Mouse (Mus musculus) ES-Bruce4 (cell line): ENCODE data around the gene Ap1b1. TPM values are rescaled to one million over a fixed set of nuclear protein-coding genes. Genes with fewer than 3 reads are reported as not detected.

Experiments
- H3K27ac ChIP-seq: 2 replicates; pipeline ENCODE4 v1.5.1; 2012; ENCODE audit warnings: low read length, inconsistent platforms; ENCODE audit not compliant: insufficient read depth
- H3K27me3 ChIP-seq: 2 replicates; pipeline ENCODE4 v1.6.1; 2012; ENCODE audit warnings: mild to moderate bottlenecking, low read length, inconsistent platforms; ENCODE audit not compliant: control insufficient read depth, poor library complexity, insufficient read depth, severe bottlenecking
- H3K36me3 ChIP-seq: 2 replicates; pipeline ENCODE4 v1.6.1; 2012; ENCODE audit warnings: inconsistent platforms, mild to moderate bottlenecking, low read length, moderate library complexity; ENCODE audit not compliant: control insufficient read depth, poor library complexity, insufficient read depth, severe bottlenecking
- H3K4me1 ChIP-seq: one replicate; pipeline ENCODE4 v1.8.1; 2011; ENCODE audit warnings: low read length; ENCODE audit not compliant: control insufficient read depth, insufficient read depth
- H3K4me3 ChIP-seq: 2 replicates; pipeline ENCODE4 v1.5.1; 2011; ENCODE audit warnings: low read depth, mild to moderate bottlenecking, low read length
- H3K9ac ChIP-seq: 2 replicates; pipeline ENCODE4 v1.6.1; 2012; ENCODE audit warnings: low read depth, mild to moderate bottlenecking, inconsistent platforms; ENCODE audit not compliant: poor library complexity, severe bottlenecking
- H3K9me3 ChIP-seq: replicated peaks from 2 replicates; pipeline ENCODE4 v1.6.1; 2012; ENCODE audit warnings: mild to moderate bottlenecking, low read length, inconsistent platforms; ENCODE audit not compliant: control insufficient read depth, poor library complexity, insufficient read depth, severe bottlenecking
- CTCF ChIP-seq: IDR thresholded peaks from one replicate; pipeline ENCODE4 v1.8.1; 2011; ENCODE audit warnings: low read depth, low read length
- EP300 ChIP-seq: IDR thresholded peaks from 2 replicates; pipeline ENCODE4 v1.6.1; 2011; ENCODE audit warnings: low read depth, low read length; ENCODE audit not compliant: insufficient read depth
- POLR2A ChIP-seq: IDR thresholded peaks from one replicate; pipeline ENCODE4 v1.8.1; 2011; ENCODE audit warnings: low read length; ENCODE audit not compliant: insufficient read depth
- polyA plus RNA-seq: library from polyadenylated mRNA; stranded (reverse); fragments of >200 nt; gene quantifications from 2 replicates; pipeline ENCODE4 v1.2.4, GENCODE M21; 2011; ENCODE audit warnings: low read depth; ENCODE audit not compliant: missing spikeins, insufficient read depth, insufficient read length

Ap1b1 gene
- polyA plus RNA-seq, 1 experiment: 61.2 TPM

DNA sequence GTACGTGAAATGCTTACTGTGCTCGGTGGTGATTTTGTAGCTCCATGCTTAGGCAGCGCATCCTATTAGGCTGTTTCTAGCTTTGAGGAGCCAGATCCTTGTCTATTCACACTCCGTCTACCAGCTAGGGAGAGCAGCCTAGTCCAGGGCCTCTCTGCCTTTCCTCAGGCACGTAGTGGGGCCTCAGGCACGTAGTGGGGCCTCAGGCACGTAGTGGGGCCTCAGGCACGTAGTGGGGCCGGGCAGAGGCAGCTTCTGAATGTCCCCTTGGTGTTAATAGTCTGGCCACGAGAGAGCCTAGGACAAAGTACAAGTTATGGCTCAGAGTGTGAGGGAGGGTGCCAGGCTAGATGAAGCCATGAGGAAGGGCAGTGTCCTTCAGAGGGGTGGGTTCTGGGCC, 46.1 kb downstream of the Ap1b1 start:
- no peak overlapping the region for H3K4me3 ChIP-seq
- no peaks in the 10 kb centered on the region for H3K4me1 ChIP-seq
- no peak for TF ChIP-seq EP300
- H3K27me3 ChIP-seq: no peaks in the 10 kb centered on the region
- H3K9ac ChIP-seq: no peak overlapping the region
- peaks cover 9% of the 10 kb centered on the region; the same call in 1 of the 2 replicates for H3K36me3 ChIP-seq
- no peak overlapping the region for H3K27ac ChIP-seq
- no peaks in the 10 kb centered on the region for H3K9me3 ChIP-seq

DNA sequence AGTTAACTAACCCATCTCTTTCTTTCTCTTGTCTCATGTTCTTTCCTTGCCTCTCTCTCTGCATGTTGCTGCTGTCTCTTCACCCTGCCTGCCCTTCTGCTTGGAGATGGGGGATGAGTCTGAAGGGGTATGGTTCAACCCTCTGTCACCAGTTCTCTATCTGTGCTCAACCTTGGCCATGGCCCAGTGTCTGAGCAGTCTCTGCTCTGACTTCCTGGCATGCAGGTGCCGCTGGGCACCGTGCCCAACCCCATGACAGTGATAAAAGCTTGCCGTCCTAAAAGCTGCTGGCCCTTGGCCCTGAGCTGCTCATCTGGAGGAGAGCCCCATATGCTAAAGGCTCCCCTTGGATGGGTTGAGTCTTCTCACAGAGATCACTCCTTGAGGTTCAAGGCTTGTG, 46.5 kb downstream of the Ap1b1 start:
- Histone ChIP-seq H3K36me3 (peaks cover 9% of the 10 kb centered on the region; the same call in 1 of the 2 replicates), H3K9me3 (no peaks in the 10 kb centered on the region), H3K27me3 (no peaks in the 10 kb centered on the region), H3K4me3 (no peak overlapping the region), H3K4me1 (no peaks in the 10 kb centered on the region), H3K27ac (no peak overlapping the region), H3K9ac (no peak overlapping the region)
- no peak for TF ChIP-seq POLR2A
- no peak for TF ChIP-seq CTCF
- TF ChIP-seq EP300: no peak

DNA sequence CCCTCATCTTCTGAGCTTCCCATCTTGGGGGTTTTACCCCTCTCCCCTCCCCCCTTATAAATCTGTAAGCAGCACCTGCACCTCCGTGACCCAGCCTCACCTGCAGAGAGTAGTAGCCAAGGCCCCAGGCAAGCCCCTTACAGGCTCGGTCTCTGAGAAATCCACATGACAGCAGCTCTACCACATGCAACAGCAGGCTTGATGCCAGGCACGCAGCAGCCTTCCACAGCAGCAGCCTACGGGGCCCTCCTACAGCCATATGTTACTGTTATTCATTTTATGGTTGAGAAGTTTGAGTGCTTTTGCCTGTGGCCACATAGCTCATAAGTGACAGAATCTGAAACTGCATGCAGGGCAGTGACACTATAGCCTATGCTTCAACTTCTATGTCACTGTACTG, 48.8 kb downstream of the Ap1b1 start:
- no peaks in the 10 kb centered on the region for H3K27me3 ChIP-seq
- H3K9me3 ChIP-seq: no peaks in the 10 kb centered on the region
- H3K4me3 ChIP-seq: no peak overlapping the region
- no peak overlapping the region for H3K9ac ChIP-seq
- peaks cover 5% of the 10 kb centered on the region; the same call in 1 of the 2 replicates for H3K36me3 ChIP-seq
- no peaks in the 10 kb centered on the region for H3K4me1 ChIP-seq
- TF ChIP-seq CTCF (no peak), EP300 (no peak), POLR2A (no peak)
- no peak overlapping the region for H3K27ac ChIP-seq

DNA sequence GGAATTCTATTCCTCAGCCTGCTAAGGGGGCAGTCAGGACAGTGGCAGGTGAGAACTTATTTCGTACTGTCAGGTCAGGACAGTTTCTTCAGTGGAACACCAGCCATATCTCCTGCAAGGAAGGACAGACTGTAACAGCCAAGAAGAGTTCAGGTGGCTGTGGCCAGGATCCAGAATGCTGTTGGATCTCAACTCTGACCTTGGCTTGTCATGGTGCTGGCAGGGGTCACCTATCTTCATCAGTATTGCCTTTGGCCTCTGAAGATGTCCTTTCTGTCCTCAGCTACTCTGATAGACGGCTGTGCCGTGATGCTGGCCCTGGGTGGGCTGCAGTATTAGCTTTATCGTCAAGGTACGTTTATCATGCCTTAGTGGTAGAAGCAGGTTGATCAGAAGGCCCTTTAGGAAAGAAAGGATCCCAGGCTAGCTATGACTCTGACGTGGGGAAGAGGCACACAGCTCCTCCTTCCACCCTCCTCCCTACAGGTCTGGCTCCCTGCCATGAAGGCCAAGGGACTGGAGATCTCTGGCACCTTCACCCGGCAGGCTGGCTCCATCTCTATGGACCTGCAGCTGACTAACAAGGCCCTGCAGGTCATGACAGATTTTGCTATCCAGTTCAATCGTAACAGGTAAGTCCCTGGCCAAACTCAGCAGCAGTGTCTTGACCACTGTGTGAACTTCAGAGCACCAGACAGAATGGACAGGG, 50.7 kb downstream of the Ap1b1 start:
- no peak overlapping the region for H3K4me3 ChIP-seq
- no peaks in the 10 kb centered on the region for H3K27me3 ChIP-seq
- no peaks in the 10 kb centered on the region for H3K9me3 ChIP-seq
- no peak for TF ChIP-seq POLR2A
- no peak for TF ChIP-seq EP300
- TF ChIP-seq CTCF: no peak
- H3K4me1 ChIP-seq: no peaks in the 10 kb centered on the region
- H3K27ac ChIP-seq: no peak overlapping the region
- no peak overlapping the region for H3K9ac ChIP-seq
- H3K36me3 ChIP-seq: 0 out of 2 replicates have a peak, but pooled peaks cover 3% of the 10 kb centered on the region

DNA sequence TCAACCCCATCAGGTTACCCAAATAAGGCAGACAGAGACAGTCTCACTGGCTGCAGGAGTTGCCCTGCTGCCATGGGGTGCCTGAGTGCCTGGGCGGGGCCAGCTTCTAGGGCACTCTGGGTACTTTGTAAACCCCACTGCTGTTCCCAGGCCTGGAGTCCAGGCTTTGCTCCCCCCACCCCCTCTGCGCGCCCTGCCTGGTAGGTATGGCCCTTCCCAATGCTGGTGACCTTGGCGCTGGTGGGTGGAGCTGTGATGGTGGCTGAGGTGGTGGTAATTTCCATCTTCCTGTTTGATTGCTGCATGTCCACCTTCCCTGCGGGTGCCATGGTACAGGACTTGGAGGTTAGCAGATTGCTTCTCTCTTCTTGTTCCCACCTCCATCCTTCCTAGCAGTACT, 54.0 kb downstream of the Ap1b1 start:
- Histone ChIP-seq H3K9ac (no peak overlapping the region), H3K9me3 (no peaks in the 10 kb centered on the region), H3K27me3 (no peaks in the 10 kb centered on the region), H3K4me1 (no peaks in the 10 kb centered on the region), H3K4me3 (no peak overlapping the region), H3K27ac (no peak overlapping the region), H3K36me3 (no peaks in the 10 kb centered on the region)
- TF ChIP-seq EP300 (no peak), POLR2A (no peak), CTCF (no peak)

DNA sequence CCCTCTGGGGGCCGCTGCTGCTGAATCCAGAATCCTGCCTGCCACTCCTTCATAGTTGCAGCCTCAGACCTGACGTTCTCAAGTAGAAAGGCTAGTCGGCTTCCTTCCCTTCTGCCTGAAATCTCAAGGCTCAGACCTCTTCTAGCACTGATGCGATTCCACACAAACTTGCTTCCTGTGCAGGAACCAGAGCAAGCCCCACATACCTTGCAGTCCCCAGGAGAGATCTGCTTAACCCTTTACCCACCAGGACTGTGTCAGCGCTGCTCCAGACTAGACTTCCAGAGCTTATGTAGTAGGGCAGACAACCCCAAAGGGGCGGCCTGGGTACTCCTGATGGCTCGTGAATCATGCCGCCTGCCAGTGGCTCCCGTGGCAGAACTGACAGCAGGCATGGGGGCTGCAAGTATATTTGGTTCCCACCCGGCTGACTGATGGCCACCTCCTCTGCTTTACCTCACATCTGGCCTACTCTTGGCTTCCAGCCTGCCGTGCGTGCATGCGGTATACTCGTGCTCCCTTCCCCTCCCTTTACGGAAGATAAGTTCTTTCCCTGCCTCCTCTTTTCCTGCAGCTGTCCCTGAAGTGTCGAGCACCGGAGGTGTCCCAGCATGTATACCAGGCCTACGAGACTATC, 54.6 kb downstream of the Ap1b1 start:
- Histone ChIP-seq H3K9me3 (no peaks in the 10 kb centered on the region), H3K4me1 (no peaks in the 10 kb centered on the region), H3K27ac (no peak overlapping the region), H3K36me3 (no peaks in the 10 kb centered on the region), H3K27me3 (no peaks in the 10 kb centered on the region), H3K4me3 (no peak overlapping the region), H3K9ac (no peak overlapping the region)
- TF ChIP-seq CTCF (no peak), EP300 (no peak), POLR2A (no peak)
